Mouse (Mus musculus): ENCODE measurements around the gene Carmil3.

- TF ChIP-seq CTCF (IDR thresholded peaks at IDR 0.05; ENCODE audit: low read depth) (peak; percentile 78), EP300 (optimal IDR thresholded peaks at IDR 0.05) (no peak)
Measured at GRCm38 (mm10) chr14:55458273-55458672, 32.2 kb upstream of the Carmil3 start.
